Mouse (Mus musculus) brain, embryonic 14.5 days (tissue): ENCODE measurements at regions not wholly inside any gene's neighbourhood (a gene's known extent, or its start where the extent isn't known, plus 50 kb on each side); places are given as distances from the start of the nearest gene placed in this dataset.

ENCODE experiments used
- CTCF ChIP-seq: fragments of 200-500 bp; IDR thresholded peaks from 2 replicates; pipeline ENCODE4 v1.5.1; 2012; ENCODE audit warnings: inconsistent platforms, mild to moderate bottlenecking, moderate library complexity, borderline replicate concordance; ENCODE audit not compliant: insufficient read depth, insufficient read length; ENCODE audit errors: extremely low read depth
- POLR2A ChIP-seq: fragments of 200-500 bp; IDR thresholded peaks from 2 replicates; pipeline ENCODE4 v1.6.1; 2012; ENCODE audit warnings: mild to moderate bottlenecking, inconsistent platforms, borderline replicate concordance; ENCODE audit not compliant: poor library complexity, insufficient read depth, insufficient read length, severe bottlenecking; ENCODE audit errors: extremely low read depth

DNA sequence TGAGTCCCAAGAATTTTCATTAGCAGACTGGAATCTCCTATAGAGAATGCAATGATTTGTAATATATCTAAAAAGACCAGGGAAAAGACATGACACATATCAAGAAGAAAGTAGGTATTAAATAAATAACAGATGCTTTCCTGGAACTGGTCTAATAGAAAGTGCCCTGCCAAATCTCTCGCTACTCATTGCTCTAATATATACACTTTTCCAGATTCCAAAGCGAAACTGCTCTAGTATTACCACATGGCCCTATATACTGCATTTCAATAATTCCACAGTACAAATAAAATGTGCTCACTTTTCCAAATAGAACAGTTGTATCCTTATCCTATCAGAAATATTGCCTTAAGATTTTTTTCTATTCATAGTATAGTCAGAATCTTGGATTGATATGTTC, 909.0 kb upstream of the Cited2 start:
- TF ChIP-seq CTCF (no peak), POLR2A (no peak)
